Comparison of ENCODE assay signal across 33 mouse cellular contexts in the genomic region with DNA sequence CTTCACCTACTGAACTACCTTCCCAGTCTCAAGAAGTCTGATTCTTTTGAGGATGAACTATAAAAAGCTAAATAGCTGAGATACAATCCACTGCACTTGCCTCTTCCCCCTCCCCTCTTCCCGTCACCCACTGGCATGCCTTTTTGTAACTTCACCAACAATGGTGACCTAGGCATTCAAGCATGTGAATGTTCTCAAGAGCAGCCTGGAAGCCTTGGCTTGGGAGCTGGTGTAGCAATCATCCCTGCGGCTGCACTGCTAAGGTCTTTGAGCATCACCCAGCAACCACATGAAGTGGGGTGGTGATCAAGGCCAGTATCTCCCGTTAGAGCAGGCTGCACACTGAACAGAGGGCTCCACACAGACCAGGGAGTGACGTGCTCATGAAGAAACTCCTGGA.
"Had no signal": no experiment of that assay in that cellular context is flagged by ENCODE, and none has a peak within 500 bp of the region (broad histone marks: within the 10 kb centered on the region; RNA-seq: fewer than 3 reads in every experiment).

No protein-coding gene starts in this region.

- H3K9ac ChIP-seq: heart, embryonic 12.5 days; heart, embryonic 13.5 days; heart, embryonic 15.5 days; hindbrain, embryonic 12.5 days; hindbrain, embryonic 14.5 days; hindbrain, embryonic 15.5 days; intestine, embryonic 15.5 days; kidney, embryonic 15.5 days had no signal

- H3K4me3 ChIP-seq: heart, embryonic 10.5 days; heart, embryonic 12.5 days; heart, embryonic 13.5 days; heart, embryonic 15.5 days; hindbrain, embryonic 10.5 days; hindbrain, embryonic 12.5 days; hindbrain, embryonic 15.5 days; intestine, embryonic 15.5 days; kidney, embryonic 15.5 days; layer of hippocampus, adult 2 months; left cerebral cortex, adult 2 months had no signal

- H3K36me3 ChIP-seq: heart, embryonic 10.5 days; heart, embryonic 12.5 days; heart, embryonic 13.5 days; heart, embryonic 15.5 days; hindbrain, embryonic 10.5 days; hindbrain, embryonic 12.5 days; hindbrain, embryonic 15.5 days; intestine, embryonic 15.5 days; kidney, embryonic 15.5 days had no signal

- H3K27me3 ChIP-seq: heart, embryonic 12.5 days; heart, embryonic 13.5 days; heart, embryonic 15.5 days; hindbrain, embryonic 12.5 days; hindbrain, embryonic 15.5 days; intestine, embryonic 15.5 days; kidney, embryonic 15.5 days had no signal

- H3K27ac ChIP-seq: heart, embryonic 10.5 days; heart, embryonic 13.5 days; heart, embryonic 15.5 days; hindbrain, embryonic 10.5 days; hindbrain, embryonic 12.5 days; hindbrain, embryonic 14.5 days; hindbrain, embryonic 15.5 days; intestine, embryonic 15.5 days; kidney, embryonic 15.5 days; kidney, postnatal 0 days; layer of hippocampus, adult 2 months; left cerebral cortex, adult 2 months had no signal

- H3K9me3 ChIP-seq: heart, embryonic 10.5 days; heart, embryonic 15.5 days; hindbrain, embryonic 12.5 days; hindbrain, embryonic 15.5 days; intestine, embryonic 15.5 days; kidney, embryonic 15.5 days had no signal

- H3K4me1 ChIP-seq: hindbrain, embryonic 12.5 days; hindbrain, embryonic 15.5 days; intestine, embryonic 15.5 days; kidney, embryonic 15.5 days had no signal

- ATAC-seq: inflammation-experienced regulatory T-cells, adult 6 months; intestine, embryonic 15.5 days; intestine, embryonic 16.5 days; intestine, postnatal 0 days had no signal

- H3K4me2 ChIP-seq: heart, embryonic 11.5 days; heart, embryonic 12.5 days; heart, embryonic 13.5 days; heart, embryonic 15.5 days; hindbrain, embryonic 12.5 days; hindbrain, embryonic 14.5 days; hindbrain, embryonic 15.5 days; intestine, embryonic 15.5 days; kidney, embryonic 15.5 days had no signal

- DNase-seq: heart, postnatal 10 days; heart, postnatal 14 days; heart, postnatal 36 days; heart, postnatal 4 days; kidney, adult 11 months; kidney, adult 18-20 months; kidney, adult 2 months; kidney, adult 8-10 months; kidney, adult 9 months; kidney, postnatal 10 days; kidney, postnatal 14 days; kidney, postnatal 25 days; kidney, postnatal 36 days; kidney, postnatal 4 days; layer of hippocampus, adult 9-11 months; layer of hippocampus, postnatal 36 days had no signal
